Mouse (Mus musculus) adrenal gland, adult 8-10 months (tissue): ENCODE data around the gene Wdr38. TPM values are rescaled to one million over a fixed set of nuclear protein-coding genes. Genes with fewer than 3 reads are reported as not detected.
A peak's percentile ranks its signal among the peaks of the same experiment; 100 is the strongest.
"Not testable (repeated sequence)": the region's sequence is repeated elsewhere in the genome, so short reads cannot be mapped to it uniquely, and the experiment has no call there.

ENCODE experiments used
- DNase-seq: peaks from one replicate; pipeline ENCODE4 v3.0.0; 2022
- total RNA-seq, 4 experiments: library from RNA; stranded (reverse); gene quantifications; 2 replicates each; pipeline ENCODE4 v1.2.4; 2022

Gene Wdr38
- total RNA-seq, 4 experiments from 2014 or later, result 0.38 to 1.3 (median 0.64) TPM

DNA sequence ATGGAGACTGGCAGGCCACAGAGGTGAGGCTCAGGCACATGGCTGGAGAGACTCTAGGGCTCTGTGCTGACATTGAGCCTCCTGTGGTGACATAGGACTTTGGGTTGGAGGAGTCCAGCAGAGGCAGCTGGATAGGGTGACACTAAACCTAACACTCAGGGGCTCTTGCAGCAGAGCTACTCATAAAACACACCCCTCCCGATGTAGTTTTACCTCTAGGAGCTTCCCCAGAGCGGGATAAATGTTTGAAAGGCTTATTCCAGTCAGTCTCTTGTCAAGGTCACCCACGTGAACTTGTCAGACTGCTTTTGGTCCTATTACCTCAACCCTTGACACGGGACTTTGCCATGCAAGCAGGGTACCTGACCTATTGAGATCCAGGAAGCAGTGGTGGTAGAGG lies 2.1 kb downstream of the Wdr38 start:
- no peak for DNase-seq

DNA sequence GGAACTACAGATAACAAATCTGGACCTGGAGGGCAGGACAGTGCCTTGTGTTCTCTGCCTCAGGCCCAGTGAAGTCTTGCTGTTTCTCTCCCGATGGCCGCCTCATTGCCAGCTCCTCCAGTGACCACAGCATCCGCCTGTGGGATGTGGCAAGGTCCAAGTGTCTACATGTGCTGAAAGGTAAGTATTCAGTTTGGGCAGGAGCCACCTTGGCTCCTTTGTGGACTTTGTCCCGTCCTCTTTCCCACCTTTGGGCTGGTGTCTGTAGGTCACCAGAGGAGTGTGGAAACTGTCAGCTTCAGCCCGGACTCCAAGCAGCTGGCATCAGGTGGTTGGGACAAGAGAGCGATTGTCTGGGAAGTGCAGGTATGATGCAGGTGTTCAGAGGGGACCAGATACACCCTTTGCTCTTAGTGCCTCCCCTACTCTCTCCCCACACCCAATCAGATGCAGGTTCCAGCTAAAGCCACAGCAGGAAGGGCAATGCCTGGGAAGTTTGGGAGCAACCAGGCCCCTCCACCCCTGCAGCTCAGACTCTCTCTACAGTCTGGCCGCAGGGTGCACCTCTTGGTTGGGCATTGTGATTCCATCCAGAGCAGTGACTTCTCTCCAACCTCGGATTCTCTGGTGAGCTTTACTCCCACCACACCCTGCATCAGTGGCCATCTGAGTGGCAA lies 2.8 kb downstream of the Wdr38 start:
- DNase-seq, result no peak

DNA sequence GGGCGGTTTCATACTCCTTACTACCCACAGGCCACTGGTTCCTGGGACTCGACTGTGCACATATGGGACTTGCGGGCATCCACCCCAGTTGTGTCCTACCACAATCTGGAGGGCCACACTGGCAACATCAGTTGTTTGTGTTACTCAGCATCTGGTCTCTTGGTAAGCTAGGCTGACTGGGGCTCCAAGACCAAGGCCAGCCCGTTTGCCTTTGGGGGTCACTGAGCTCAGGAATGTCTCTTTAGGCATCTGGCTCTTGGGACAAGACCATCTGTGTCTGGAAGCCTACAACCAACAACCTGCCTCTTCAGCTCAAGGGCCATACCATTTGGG lies 3.3 kb downstream of the Wdr38 start:
- no peak for DNase-seq

DNA sequence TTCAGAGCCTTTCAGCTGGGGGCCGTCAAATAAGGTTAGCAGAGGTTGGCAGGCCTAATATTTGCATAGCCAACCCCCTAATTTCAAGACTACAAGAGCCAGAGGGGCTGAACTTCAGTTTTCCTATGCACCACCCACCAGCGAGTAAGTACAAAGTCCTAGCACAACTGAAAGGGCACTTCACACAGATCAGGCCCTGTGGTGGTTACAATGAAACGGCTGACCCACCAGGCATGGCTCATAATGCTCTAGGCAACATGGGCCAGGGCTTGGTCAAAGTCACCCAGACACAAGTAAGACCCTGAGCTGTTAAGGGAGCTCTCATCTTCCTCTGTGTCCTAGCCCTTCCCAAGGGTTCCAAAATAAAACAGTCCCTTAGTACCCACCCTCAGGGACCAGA lies 4.6 kb downstream of the Wdr38 start:
- DNase-seq, result no peak

DNA sequence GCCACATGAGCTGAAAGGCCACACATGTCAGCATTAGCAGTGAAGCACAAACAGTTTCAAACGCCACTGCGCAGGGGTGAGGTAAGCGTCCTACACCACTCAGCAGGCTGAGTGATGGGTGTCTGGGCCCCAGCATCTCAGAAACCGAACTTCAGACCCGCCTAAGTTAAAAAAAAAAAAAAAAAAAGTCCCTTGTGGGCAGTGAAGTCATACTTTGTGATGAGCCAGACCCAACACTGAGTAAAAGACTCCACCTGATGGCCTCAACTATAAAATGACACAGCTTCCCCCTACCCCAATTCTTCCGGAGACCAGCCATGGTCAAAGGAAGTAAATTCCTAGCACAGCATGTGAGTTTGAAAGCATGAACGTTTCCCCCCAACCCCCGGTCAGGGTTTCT lies 5.8 kb downstream of the Wdr38 start:
- no peak for DNase-seq

DNA sequence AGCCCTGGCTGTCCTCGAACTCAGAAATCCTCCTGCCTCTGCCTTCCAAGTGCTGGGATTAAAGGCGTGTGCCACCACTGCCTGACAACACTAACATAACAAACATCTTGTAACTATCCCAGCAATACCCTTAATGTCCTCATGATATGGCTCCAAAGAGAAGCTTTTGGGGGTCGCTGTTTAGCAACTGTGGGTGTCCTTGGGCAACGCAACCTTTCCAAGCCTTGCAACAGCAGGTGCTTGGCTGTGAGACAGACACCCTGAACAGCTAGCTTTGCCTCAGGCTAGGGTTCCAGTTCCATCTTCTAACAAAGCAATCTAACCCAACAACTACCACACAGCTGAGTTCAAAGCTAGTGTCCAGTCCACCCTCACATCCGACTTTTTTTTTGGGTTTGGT lies 6.2 kb downstream of the Wdr38 start:
- DNase-seq, result no peak

DNA sequence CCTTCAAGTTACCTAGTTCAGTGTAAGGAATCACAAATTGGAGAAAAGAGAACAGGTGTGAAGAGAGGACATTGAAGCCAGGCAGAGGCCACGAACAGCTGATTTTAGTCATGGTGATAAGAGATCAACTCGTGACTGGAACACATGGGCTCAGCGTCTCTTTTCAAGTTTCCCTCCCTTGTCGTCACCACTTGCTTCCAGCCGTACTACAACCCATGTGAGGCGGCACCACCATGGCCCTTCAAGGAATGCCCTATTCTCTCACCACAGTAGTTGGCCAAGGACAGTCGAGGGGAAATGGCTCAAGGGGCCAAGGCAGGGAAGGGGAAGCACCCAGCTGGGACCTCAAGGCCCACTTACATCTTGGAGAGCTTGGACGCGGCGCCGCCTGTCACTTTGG lies 7.1 kb downstream of the Wdr38 start:
- DNase-seq, result no peak

DNA sequence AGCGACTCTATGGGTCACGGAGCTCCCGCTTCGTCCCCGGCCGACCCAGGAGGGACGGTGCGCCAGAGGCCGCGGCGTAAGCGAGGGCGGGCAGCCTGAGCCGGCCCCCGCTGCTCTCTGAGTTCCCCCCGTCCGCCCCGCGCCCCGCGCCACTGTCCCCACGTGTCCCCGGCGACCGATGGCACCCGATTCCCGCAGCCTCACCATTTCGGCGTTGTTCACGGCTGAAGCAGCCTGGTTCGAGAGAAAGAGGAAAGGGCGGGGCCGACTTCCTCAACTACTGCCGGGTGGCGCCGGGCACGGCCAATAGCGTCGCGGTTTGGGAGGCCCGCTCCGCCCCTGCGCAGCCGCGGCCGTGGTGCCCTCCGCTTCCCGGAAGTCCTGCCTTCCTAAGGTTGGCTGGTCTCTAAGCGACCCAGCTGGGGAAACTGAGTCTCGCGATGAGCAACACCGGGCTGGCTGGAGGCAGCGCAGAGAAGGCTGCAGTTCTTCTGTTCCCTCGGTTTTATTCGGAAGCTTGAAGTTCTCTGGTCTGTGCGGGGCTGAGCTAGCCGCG lies 7.7 kb downstream of the Wdr38 start, which contains the start of gene Arpc5l:
Gene Arpc5l (plus strand): TSS at position 469 of the 556 bp plus-strand sequence.
- DNase-seq, result peak; percentile 89

DNA sequence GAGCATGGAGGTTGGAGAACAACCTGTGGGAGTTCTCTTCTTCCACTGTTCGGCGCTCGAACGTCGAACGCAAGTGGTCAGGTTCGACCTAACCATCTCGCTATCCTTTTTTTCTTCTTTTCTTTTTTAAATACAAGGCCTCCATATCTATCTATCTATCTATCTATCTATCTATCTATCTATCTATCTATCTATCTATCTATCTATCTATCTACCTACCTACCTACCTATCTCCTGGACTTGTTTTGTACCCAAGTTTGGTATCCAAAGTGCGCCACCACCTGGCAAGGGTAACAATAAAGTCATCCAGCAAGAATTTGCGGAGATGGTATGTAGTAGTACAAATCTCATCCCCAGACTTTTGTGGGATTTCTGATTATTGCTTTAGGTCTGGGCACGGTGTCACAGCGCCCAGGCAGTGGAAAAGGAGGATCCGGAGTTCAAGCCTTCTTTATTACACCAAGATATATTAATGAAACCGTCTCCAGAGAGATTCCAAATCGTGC lies 8.4 kb downstream of the Wdr38 start, which contains the start of gene Rpl35:
Gene Rpl35 (minus strand): TSS at position 51 of the 506 bp plus-strand sequence.
- no peak for DNase-seq

DNA sequence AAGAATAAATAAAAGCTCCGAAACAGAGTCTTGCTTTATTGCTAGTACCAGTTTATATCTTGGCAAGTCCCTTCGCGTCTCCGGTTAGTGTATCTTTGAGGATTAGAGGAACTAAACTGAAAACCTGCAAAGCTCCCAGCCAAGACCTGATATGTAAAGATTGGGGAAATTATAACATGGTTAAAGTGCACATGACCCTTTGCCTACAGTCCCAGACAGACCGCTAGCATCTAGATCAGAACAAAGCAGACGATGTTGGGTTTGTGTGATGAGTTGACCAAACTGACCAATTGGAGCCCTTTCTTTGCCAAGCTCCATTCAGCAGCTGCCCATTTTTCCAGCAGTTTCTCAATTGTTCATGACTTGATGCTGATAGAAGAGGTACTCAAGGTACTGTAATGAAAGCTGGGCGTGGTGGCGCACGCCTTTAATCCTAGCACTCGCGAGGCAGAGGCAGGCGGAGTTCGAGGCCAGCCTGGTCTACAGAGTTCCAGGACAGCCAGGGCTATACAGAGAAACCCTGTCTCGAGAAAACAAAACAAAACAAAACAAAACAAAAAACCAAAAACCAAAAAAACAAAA lies 9.0 kb downstream of the Wdr38 start:
- DNase-seq, result no peak

DNA sequence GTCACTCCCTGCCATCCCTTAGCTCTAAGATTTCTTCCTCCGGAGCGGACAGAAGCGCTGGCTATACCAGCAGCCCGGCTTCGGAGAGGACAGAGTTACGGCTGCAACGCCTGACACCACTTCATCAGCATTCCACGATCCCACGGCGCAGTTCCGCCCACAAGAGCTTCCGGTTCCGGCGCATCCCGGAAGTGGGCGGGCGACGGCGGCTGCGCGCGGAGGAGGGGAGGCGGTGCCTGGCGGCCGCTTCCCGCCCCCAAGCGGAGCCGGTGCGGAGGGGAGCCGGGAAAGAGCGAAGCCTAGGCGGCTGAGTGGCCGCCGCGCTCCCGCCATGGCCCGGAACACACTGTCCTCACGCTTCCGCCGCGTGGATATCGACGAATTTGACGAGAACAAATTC lies 10.6 kb downstream of the Wdr38 start:
- DNase-seq, result peak; percentile 91

DNA sequence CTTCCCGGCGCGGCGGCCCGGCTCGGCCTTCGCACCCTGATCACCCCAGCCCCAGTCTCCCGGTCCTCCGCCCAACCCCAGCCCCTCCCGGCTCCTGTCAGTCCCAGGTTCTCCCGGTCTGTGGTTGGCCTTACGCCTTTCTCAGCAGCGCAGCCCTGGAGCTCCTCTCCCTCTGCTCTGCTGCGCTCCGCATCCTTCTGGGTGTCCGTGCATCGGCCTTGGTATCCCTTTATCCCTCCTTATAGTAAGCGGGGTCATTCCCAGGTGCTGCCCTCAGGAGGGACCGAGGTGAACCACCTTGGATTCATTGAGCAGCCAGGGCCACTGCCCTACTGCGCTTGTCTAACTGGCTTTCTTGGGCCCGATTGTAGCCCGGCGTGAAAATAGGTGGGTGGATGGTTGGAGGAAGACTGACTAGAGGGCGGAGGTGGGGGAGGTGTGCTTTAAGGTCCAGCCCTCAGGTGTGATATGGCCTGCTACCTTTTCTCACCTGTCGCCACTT lies 11.1 kb downstream of the Wdr38 start:
- no peak for DNase-seq

DNA sequence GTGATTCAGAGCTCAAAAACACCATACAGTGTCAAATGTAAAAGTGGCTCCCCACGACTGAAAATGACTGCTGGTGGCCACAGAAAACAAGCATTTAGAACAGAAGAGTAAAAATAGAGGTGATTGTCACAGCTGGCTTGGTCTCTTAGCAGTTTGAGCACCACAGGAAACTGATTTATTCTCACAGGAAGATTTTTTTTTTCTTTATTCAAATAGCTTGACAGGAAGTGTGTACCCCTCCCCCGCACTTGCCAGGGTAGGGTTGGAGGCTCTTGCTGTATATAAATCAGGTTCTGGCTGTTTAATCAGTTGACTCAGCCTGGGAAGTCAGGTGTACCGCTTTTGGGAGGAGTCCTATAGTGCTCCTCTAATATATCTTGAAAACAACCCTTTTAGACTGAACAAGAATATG lies 11.7 kb downstream of the Wdr38 start:
- no peak for DNase-seq

DNA sequence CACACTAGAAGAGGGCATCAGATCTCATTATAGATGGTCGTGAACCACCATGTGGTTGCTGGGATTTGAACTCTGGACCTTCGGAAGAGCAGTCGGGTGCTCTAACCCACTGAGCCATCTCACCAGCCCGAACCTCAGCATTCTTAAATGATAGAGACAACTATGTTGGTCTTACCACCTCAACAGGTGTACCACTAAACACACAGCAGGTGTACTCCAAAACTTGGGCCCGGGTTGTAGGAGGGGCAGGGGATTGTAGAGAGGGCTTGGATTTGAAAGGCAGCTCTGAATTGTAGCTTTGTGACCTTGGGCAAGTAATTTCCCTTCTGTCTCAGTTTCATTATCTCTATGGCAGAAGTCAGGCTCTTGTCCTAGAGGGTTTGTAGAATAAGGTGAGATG lies 12.9 kb downstream of the Wdr38 start:
- DNase-seq, result not testable (repeated sequence)

DNA sequence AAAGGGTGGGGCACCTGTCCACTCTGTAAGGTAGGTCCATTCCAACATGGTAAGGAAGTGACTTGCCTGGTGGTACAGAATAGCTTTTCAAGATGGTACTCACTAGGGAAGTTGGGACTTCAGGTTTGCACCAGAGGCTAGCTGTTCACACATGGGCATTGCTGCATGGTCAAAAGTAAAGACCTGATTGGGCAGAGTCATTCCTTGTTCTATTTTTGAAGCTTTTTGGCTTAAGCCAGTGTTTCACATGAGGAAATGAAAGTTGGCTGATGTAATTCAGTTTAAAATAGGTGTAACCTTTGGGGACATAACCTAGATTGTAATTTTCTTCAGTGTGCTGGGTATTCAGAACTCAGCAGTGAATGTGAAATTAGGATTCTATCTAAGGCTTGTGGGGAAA lies 14.0 kb downstream of the Wdr38 start:
- no peak for DNase-seq

DNA sequence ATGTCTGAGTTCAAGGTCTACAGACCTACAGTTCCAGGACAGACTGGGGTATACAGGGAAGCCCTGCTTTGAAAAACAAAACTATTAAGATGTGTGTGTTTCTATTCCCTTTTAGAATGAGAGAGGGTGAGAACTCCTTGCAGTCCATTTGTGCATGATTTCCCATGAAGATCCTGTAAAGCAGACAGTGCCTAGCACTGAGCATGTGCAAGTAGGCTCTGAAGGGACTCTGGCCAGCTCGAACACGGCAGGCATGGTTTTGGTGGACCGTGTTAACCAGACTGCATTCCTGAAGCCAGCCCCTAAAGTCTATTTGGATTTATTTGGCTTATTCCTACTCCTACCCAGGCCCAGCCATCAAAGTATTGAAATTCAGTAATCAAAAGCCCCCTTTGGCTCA lies 14.7 kb downstream of the Wdr38 start:
- DNase-seq, result no peak

DNA sequence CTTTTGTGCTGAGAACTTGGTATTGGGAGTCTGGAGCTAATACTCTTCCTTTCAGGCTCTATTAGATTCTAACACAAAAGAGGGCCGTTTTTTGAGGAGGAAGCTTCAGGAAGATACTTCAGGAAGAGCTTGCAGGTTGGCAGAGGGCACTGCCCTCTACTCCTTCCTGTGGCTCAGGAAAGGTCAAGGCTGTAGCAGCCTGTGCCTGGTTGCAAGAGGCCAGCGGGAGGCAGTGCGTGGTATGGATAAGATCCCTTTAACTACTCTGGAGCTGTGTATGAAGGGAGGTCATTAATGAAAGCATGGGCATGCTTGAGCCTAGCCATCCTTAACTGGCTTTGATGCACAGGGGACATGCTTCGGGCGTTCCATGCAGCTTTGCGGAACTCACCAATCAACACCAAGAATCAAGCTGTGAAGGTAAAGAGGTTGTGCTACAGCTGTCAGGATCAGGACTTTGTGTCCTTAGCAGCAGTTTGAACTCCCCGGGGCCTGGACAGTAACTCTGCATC lies 15.5 kb downstream of the Wdr38 start:
- no peak for DNase-seq

DNA sequence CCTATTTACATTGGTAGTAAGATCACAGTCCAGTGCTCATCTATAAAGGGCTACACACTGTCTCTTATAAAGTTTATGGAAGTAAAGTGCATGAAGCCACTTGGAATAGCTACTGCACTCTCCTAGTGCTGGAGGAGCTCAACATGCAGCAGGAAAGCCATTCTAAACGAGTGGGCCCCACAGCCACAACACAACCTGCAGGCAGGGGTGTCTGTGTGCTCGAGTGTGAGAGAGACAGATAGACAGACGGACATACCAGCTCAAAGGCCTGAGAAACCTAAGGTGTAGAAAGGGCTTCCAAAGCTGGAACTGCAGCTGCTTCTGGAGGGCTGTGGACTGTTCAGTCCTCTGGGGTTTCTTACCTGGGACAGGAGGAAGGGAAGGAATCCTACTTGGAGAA lies 19.3 kb downstream of the Wdr38 start:
- no peak for DNase-seq

DNA sequence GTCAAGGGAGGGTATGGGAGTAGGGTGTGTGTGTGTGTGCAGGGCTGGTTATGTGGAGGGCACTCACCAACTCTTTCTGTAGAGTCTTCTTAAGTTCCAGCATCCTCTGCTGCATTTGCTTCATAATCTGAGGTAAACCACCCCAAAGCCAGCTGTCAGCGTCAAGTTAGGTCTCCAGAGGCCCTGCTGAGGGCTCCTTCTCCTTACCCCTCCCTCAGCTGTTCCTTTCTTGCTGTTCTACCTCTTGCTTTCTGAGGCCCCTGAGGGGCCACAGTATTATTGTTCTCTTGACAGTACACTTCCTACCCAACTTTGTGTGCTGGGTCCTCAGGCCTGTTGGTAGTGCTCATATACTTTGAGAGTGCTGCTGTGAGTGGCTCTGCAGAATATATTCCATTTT lies 22.7 kb downstream of the Wdr38 start:
- DNase-seq, result no peak

DNA sequence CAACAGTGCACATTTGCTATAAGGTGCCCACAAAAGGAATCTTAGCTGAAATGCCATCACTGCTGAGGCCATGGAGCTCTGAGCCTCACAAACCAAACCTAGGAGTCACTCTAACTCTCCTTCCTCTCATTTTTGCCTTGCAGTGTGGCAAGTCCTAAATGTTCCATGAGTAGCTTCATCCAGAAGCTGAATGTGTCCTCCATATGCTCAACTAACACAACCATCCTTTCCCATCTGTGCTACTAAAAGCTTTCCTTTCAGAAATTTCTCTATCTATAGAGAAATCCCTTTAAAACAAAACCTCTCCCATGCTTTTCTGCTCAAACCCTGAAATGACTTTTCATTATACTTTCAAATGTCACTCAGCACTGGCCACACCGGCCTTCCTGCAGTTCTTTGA lies 34.3 kb downstream of the Wdr38 start:
- no peak for DNase-seq

DNA sequence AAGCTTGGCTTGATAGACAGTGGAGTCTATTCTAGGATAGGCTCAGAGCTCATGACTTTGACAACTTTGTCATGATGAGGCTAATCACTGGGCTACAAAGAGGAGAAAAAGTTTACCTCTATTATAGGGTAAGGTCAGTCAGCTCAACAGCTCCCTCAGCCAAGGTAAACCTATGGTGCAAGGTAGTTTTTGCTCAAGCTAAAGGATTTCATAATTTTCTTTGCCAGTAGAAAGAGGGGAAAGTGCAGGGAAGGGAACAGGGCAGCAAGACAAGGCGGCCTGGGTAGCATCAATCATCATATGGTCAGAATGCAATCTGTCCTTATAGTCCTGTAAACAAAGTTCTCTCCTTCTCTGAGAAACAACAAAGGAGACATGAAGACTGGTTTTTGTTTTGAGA lies 42.9 kb downstream of the Wdr38 start:
- DNase-seq, result no peak

DNA sequence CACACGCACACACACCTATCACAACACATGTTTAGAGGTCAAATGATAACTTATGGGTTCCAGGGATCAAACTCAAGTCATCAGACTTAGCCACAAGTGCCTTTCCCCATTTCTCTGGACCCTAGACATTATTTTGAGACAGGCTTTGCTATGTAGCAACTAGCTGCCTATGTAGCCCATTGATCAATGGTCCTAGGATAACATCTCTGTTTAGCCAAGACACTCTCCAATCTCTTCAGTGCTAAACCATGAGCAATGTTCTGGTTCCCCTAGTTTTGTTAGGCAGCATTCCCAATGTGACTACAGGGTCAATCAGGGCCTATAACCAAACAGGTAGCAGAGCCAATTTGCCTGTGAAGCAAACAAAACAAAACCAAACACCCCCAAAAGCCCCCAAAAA lies 51.2 kb downstream of the Wdr38 start:
- no peak for DNase-seq
